Mouse (Mus musculus): Measurements from ENCODE around the gene Slc52a3. TPM values are rescaled to one million over a fixed set of nuclear protein-coding genes. Genes with fewer than 3 reads are reported as not detected.

The Slc52a3 gene
- total and polyA plus RNA-seq, 3 experiments: 14.8 to 17.0 TPM; not detected in 1

GRCm38 (mm10) chr2:152051985-152052384, 55.7 kb downstream of the Slc52a3 start:
- TF ChIP-seq MXI1 (IDR thresholded peaks at IDR 0.05; ENCODE audit: low read depth, low read length) (no peak), RCOR1 (IDR thresholded peaks at IDR 0.05; ENCODE audit: low read depth, low read length) (no peak), CHD1 (IDR thresholded peaks at IDR 0.05; ENCODE audit: low read depth, low read length) (no peak), RAD21 (IDR thresholded peaks at IDR 0.05; ENCODE audit: low read depth, low read length) (no peak), NRF1 (IDR thresholded peaks at IDR 0.05; ENCODE audit: insufficient read depth, low read depth, low read length, poor library complexity, severe bottlenecking) (no peak), JUND (IDR thresholded peaks at IDR 0.05; ENCODE audit: low read depth, low read length) (no peak), E2F4 (IDR thresholded peaks at IDR 0.05; ENCODE audit: borderline replicate concordance, low read depth, low read length) (no peak), GATA1 (IDR thresholded peaks at IDR 0.05; ENCODE audit: low read depth, low read length) (no peak), EP300 (IDR thresholded peaks at IDR 0.05; ENCODE audit: low read depth in 1 of 2, low read length in 2 of 2) (no peak), SMC3 (IDR thresholded peaks at IDR 0.05; ENCODE audit: low read depth, low read length) (no peak), ETS1 (IDR thresholded peaks at IDR 0.05; ENCODE audit: low read depth, low read length) (no peak)
- H3K27ac ChIP-seq (ENCODE audit: control insufficient read depth, low read depth, low read length): no peak overlapping the region
- H3K9ac ChIP-seq (ENCODE audit: control insufficient read depth, low read depth, low read length, poor library complexity, severe bottlenecking): no peak overlapping the region
- H3K27me3 ChIP-seq (ENCODE audit: control insufficient read depth in 1 of 2, insufficient read depth in 2 of 2, low read length in 2 of 2): peaks cover 0 to 12% of the 10 kb centered on the region in 2 experiments; a peak in 3 of 4 replicates
- H3K4me1 ChIP-seq (ENCODE audit: control insufficient read depth in 1 of 2, insufficient read depth in 2 of 2, low read length in 2 of 2): peaks cover 0 to 7% of the 10 kb centered on the region in 2 experiments; a peak in 1 of 4 replicates
- no peak overlapping the region for H3K4me3 ChIP-seq (ENCODE audit: control insufficient read depth in 1 of 2, insufficient read depth in 1 of 2, low read depth in 2 of 2, low read length in 2 of 2)
- no peak for DNase-seq (ENCODE audit: low read depth, low spot score)
- H3K36me3 ChIP-seq (ENCODE audit: control insufficient read depth in 1 of 2, insufficient read depth in 2 of 2, low read length in 2 of 2): no peaks in the 10 kb centered on the region
- no peaks in the 10 kb centered on the region for H3K79me2 ChIP-seq (ENCODE audit: control insufficient read depth, insufficient read depth, low read length, poor library complexity)
- H3K9me3 ChIP-seq (replicated peaks; ENCODE audit: insufficient read depth, low read length): no peaks in the 10 kb centered on the region

- H3K79me2 ChIP-seq (ENCODE audit: control insufficient read depth, insufficient read depth, low read length, poor library complexity): no peaks in the 10 kb centered on the region
- no peaks in the 10 kb centered on the region for H3K36me3 ChIP-seq (ENCODE audit: control insufficient read depth in 1 of 2, insufficient read depth in 2 of 2, low read length in 2 of 2)
- H3K9me3 ChIP-seq (replicated peaks; ENCODE audit: insufficient read depth, low read length): no peaks in the 10 kb centered on the region
- no peak overlapping the region for H3K27ac ChIP-seq (ENCODE audit: control insufficient read depth, low read depth, low read length)
- no peak overlapping the region for H3K9ac ChIP-seq (ENCODE audit: control insufficient read depth, low read depth, low read length, poor library complexity, severe bottlenecking)
- DNase-seq (ENCODE audit: low read depth, low spot score): no peak
- peaks cover 7 to 17% of the 10 kb centered on the region in 2 experiments for H3K27me3 ChIP-seq (ENCODE audit: control insufficient read depth in 1 of 2, insufficient read depth in 2 of 2, low read length in 2 of 2)
- H3K4me1 ChIP-seq (ENCODE audit: control insufficient read depth in 1 of 2, insufficient read depth in 2 of 2, low read length in 2 of 2): no peaks in the 10 kb centered on the region
- TF ChIP-seq HCFC1 (IDR thresholded peaks at IDR 0.05; ENCODE audit: low read depth, low read length) (no peak), NRF1 (IDR thresholded peaks at IDR 0.05; ENCODE audit: insufficient read depth, low read depth, low read length, poor library complexity, severe bottlenecking) (no peak), ZNF384 (IDR thresholded peaks at IDR 0.05; ENCODE audit: low read depth, low read length) (no peak), MAZ (IDR thresholded peaks at IDR 0.05; ENCODE audit: low read depth, low read length) (no peak), ZKSCAN1 (IDR thresholded peaks at IDR 0.05; ENCODE audit: low read depth, low read length) (no peak), MAFK (IDR thresholded peaks at IDR 0.05; ENCODE audit: borderline replicate concordance, low read depth, low read length) (no peak), SMC3 (IDR thresholded peaks at IDR 0.05; ENCODE audit: low read depth, low read length) (no peak), ETS1 (IDR thresholded peaks at IDR 0.05; ENCODE audit: low read depth, low read length) (no peak), E2F4 (IDR thresholded peaks at IDR 0.05; ENCODE audit: borderline replicate concordance, low read depth, low read length) (no peak), ZMIZ1 (IDR thresholded peaks at IDR 0.05; ENCODE audit: low read depth, low read length) (no peak), USF1 (IDR thresholded peaks at IDR 0.05; ENCODE audit: low read depth, low read length) (no peak), EP300 (IDR thresholded peaks at IDR 0.05; ENCODE audit: low read depth in 1 of 2, low read length in 2 of 2) (no peak), POLR2AphosphoS2 (IDR thresholded peaks at IDR 0.05; ENCODE audit: low read length) (no peak), UBTF (IDR thresholded peaks at IDR 0.05; ENCODE audit: borderline replicate concordance, insufficient read depth, low read depth, low read length) (no peak), RAD21 (IDR thresholded peaks at IDR 0.05; ENCODE audit: low read depth, low read length) (no peak)
- no peak overlapping the region for H3K4me3 ChIP-seq (ENCODE audit: control insufficient read depth in 1 of 2, insufficient read depth in 1 of 2, low read depth in 2 of 2, low read length in 2 of 2)
Observed at GRCm38 (mm10) chr2:152055406-152055805, 59.1 kb downstream of the Slc52a3 start.
